Mouse (Mus musculus) cerebellum, adult 9-10 months (tissue): ENCODE results near the gene Car6.

Source experiments
- DNase-seq: peaks from one replicate; pipeline ENCODE4 v3.0.0; 2022

Gene Car6

DNA sequence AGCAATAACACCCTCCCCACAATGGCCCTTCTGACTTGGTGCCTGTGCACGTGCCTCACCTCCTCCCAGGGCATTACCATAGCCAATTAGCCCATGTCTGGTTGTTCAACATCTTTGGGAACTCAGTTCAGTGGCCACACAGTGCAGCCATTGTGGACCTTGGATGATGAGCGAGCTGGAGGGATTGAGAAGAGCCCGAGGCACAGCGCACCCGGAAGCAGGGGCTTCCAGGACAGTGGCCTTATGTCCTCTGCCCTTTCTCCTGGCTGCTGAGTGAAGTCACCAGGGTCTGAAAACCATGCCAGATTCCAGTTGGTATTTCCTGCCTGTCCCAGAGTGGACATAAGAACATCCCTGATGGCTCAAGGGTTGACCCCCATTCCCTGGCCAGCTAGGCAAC lies at the start of gene Car6:
Gene Car6 (minus strand): TSS at position 101 of the 400 bp plus-strand sequence.
- no peak for DNase-seq

DNA sequence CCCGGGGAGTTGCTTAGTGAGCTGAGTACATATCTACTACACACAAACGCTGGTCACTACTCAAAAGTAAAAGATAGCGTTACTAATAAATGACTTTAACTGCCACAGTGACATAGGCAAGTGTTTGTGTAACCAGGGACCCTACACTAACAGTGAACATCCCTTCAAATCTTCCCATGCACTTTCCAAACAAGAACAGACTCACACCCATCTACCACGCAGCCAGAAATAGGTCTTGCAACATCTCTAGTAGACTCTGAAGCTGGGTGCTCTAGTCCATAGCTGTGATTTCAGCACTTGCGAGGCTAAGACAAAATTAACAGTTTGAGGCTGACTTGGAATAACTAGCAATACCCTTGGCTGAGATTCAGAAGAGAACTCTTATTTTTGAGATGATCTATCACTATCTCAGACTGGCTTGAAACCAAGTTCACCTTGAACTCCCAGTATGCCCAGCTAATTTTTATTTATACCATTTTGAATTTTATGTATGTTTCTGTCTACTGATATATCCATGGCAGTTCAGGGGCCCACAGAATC lies 48.7 kb upstream of the Car6 start:
- DNase-seq = no peak

DNA sequence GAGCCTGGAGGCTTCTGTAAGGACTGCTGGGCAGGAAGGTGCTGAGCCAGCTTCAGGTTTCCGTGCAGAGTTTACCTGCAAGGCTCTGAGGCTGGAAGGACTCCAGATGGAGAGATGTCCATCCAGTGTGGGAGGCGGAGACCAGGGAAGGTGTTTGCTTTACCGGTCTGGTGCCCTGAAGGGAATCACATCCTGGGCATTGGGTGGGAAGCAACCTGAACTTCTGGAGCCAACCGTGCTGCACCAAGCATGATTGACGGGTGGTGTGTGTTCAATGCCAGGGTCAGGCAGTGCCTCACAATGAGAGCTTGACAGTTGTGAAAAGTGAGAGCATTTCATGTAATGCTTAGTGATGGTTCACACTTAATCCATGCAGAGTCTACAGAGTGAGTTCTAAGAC lies 47.8 kb upstream of the Car6 start:
- peak; percentile 20 for DNase-seq

DNA sequence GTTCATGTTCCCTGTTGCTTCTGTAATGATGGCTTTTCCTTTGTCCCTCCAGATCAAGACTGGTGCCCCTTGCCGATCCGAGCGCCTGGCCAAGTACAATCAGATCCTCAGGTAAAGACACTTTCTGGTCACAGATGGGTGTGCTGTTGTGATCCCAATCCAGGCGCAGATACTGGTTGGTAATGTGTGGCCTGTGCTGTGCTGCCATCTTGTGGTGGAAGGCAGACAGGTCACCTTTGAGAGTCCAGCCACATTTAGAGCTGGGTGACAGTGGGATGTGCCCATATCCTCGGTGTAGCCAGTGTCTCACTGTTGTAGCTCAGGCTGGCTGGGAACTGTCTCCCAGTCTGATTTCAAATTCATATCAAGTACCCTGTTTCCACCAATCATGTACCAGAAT lies 46.9 kb upstream of the Car6 start:
- peak; percentile 82 for DNase-seq

DNA sequence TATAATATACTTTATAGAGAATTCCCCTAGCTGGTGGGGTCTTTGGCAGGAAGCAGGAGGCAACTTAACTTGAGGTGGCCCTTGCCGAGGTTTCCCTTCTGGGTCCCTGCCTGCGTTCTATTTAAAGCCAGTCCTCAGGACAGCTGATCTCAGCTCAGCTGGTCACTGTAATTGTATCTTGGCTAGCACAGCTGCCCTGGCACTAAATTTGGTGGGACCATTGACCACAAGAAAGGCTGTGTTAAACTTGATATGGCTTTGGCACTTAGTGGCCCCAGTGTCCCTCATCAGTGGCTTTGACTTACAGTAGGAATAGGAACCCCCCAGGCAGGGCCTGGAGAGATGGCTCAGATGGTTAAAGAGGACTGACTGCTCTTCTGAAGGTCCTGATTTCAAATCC lies 44.7 kb upstream of the Car6 start:
- peak; percentile 15 for DNase-seq

DNA sequence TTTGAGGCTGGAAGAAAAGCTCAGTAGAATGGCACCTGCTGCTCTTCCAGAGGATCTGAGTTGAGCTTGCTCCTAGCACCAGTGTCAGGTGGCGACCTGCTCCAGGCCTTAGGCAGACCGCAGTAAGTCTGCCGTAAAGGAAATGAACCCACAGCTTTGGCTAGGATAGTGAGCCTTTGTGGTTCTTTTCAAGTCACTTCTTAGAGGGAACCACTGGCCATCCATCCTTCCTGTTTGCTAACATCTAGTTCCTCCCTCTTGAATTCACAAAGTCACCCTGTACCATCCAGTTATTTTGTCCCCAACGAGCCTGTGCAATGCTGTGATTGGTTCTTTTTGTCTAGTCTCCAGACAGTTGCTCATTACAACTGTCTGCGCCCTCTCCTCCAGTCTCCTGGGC lies 41.6 kb upstream of the Car6 start:
- DNase-seq = no peak

DNA sequence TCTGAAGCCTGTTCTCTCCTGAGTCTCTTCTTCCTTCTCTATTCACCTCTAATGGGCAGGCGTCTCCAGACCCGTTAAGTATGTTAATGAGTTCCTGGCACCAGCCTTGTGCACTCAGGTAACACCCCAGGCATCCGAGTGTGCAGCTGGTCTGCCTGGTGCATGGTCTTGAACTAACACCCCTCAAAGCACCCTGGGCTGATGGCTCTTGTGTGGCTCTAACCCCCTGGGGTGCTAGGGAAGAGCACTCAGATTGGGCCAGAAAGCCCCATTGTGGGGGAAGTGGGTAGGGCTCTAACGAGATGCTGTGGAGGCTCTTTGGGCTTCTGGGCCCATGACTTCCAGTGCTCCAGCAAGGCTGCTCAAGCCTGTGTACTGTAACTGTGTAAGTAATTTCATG lies 40.6 kb upstream of the Car6 start:
- DNase-seq = peak; percentile 25

DNA sequence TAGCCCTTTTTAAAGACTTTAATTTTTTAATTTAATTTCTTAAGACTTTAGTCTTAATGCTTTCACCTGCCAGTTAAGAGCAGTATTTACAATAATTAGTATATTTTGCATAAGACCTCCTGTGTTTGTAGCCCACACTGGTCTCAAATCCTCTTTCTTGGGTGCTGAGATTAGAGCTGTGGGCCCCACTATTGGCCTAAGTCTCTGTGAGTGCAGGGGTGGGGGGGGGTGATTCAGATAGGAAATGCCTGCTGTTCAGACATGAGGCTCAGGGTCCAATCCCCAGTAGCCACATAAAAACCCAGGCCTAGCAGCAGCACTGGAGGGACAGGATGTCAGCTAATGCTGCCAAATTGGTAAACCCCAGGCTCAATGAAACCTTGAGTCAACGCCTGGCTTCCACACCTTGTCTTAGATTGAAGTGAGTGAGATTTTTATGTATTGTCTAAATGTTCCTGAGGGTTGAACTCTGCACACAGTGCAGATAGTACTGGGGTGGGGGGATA lies 39.3 kb upstream of the Car6 start:
- DNase-seq = peak; percentile 34

DNA sequence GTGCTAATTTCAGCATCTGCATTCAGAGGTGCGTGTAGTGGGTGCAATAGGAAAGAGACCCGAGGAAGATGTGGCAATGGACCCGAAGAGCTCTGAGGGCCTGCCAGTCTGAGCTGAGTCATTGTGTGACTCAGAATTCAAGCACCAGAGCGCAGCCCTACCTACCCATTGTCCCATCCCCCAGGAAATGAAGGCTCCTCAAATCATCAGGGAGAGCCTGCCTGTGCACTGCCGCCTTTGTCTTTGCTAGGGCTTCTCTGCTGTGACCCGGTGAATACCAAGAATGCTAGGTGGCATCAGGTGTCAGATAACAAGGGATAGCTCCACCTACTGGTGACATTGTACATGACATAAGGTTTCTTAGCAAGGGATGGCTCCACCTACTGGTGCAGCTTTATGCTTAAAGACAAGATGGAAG lies 38.8 kb upstream of the Car6 start:
- peak; percentile 97 for DNase-seq

DNA sequence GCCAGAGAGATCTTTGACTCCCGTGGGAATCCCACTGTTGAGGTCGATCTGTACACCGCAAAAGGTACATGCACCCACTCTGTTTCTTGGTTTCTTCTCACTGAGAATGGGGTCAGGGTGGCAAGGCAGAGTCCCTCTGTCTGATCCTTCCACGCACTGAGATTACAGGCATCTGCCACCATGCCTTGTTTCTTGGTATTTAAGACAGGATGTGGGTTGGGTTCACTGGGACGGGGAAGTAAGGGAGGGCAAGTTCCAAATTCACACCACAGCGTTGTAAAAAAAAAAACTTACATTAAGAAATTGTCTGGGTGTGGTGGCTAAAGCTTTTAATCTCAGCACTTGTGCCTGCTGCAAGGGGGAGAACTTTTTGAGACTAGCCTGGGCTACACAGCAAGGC lies 38.4 kb upstream of the Car6 start:
- DNase-seq = no peak

DNA sequence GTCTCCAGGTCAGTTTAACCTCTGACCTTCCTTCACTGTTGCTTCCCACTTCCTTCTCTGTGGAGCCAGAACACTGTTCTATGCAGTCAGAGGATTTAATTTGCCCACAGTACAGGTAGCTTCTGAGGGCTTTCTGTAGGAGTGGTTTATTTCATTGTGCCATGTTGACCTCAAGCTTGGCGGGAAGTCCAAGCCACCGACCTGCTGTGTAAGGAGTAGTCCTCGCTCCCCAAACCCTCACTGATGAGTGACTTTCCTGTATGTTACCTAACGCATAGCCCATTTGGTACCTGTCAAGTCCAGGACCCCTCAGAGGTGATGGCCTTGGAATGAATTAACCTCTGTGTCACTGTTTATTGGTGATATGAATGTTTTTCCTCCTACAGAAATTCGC lies 38.0 kb upstream of the Car6 start:
- DNase-seq = peak; percentile 44

DNA sequence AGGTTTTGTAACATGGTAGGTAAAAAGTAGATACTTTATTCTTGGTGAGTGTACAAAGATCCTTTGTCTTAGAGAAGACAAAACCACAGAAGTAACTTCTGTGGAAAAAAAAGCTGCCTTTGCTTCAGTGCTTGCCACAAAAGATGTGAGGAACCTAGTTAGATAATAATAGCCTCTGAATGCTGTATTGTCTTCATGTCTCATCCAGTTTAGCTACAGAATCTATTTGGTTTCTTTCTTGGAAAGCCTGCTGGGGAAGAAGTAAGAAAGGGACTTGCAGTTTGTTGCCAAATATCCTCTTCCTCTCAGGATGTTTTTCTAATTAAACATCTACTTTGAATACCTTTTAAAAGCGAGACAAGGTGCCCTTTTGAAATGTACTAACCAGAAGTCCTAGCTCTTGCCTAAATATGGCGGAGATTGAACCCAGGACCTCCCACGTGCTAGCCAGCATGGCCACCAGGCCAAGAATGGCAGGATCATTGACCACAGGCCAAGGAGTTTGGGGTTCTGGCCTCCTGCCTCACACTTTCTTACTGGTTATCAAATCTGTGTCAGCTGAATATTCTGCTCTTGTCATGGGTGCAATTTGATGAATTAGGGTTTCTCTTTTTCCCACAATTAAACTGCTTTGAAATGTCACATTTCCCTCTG lies 37.4 kb upstream of the Car6 start:
- peak; percentile 68 for DNase-seq

DNA sequence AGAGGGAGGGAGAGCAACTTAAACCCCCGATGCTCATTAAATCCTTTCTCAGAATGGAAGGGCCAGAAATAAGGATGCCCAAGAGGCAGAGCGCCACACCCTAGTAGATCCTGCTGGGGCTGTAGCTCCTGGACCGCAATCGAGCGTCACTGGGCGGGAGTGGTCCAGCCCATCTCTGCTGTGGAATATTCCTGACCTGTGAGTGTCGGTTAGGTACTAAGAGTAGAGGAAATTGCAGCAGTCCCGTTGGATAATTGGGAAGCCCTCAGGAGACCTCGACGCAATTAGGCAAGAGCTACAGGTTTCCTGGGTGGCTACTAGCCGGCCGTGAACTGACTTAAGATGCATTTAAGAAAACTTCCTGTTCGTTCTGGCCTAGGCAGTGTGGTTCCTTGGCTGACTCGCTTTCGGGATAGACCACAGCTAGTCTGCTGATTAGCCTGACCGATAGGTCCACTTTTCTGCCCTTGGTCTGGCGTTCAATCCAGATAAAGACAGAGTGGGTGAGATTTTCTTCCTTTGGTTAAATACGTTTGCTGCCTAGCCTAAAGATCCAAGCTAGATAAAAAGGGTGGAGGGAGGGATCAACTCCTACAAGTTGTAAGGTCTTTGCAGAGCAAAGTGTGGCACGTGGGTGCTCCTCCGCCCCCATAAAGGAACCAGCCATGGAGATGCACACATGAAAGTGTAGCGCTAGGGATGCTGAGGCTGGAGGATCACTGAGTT lies 36.7 kb upstream of the Car6 start:
- DNase-seq = peak; percentile 41

DNA sequence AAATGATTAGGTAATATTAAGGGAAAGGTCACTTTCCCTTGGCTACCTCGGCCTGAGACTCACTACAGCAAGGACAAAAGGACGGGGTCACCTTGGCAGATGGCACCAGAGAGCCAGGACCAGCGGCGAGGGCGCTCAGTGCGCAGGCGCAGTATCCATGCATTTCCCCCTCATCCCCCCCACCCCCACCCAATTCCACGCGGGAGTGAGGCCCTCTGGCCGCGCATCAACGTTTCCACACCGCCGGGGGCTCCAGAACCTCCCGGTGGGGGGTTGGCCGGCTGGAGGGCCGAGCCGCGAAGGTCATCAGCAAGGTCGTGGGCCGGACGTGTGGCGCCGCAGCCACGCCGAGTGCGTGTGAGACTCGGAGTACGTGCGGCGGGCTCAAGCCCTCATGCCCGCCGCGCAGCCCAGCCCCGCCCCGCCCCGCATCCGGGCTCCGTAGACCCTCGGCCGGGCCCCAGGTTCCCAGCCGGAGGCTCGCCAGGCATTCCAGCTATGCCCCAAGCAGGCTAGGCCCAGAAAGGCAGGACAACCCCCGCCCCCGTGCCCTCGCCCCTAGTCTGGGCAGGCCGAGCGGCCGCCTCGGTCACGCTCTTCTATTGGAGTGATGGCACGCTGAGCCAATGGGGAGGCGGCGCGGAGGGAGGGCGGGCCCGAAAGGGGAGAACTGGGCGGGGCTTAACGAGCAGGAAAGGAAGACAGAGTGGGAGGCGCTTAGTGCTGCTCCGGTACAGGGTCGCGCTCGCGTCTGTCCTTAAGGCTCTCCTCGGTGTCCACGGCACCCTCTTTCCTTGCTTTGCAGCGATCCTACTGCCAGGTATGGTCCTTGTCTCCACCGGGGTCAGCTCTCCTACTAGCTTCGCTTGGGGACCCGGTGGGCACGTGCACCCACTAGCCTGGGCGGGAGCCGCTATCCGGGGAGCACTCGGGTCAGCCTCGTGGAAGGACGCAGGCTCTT lies 35.7 kb upstream of the Car6 start, which contains the start of gene Eno1:
Gene Eno1 (plus strand): TSS at position 201 of the 961 bp plus-strand sequence.
- peak; percentile 96 for DNase-seq

DNA sequence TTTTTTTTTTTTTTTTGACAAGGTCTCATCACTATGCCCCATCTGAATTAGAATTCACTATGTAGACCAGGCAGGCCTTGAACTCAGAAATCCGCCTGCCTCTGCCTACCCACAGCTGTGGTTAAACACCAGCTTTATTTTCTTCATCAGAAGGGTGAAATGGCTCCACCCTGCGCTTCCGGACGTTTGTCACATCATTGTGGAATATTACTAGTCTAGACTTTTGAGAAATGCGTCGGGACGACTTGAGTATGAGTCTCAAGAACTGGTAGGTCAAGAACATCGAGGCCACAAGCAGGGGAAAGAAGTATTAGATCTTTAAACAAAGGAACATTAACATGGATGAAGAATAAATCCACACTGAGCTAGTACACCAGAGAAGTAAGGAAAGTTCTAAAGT lies 34.9 kb upstream of the Car6 start:
- no peak for DNase-seq

DNA sequence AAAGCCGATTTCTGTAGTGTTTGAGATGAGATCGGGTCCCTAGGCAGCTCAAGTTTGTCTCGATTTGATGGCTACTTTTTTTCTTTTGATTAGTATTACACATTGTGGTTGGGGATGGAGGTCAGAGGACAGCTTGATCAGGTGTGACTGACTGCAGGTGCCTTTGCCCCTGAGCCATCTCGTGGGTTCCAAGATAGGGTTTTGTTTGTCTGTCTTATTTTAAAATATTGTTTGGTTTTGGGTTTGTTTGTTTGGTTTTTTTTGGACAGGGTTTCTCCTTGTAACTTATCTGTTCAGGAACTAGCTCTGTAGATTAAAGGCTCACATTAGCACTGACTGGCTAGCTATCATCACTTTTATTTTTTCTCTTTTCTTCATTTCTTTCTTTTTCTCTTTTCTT lies 34.5 kb upstream of the Car6 start:
- DNase-seq = peak; percentile 36

DNA sequence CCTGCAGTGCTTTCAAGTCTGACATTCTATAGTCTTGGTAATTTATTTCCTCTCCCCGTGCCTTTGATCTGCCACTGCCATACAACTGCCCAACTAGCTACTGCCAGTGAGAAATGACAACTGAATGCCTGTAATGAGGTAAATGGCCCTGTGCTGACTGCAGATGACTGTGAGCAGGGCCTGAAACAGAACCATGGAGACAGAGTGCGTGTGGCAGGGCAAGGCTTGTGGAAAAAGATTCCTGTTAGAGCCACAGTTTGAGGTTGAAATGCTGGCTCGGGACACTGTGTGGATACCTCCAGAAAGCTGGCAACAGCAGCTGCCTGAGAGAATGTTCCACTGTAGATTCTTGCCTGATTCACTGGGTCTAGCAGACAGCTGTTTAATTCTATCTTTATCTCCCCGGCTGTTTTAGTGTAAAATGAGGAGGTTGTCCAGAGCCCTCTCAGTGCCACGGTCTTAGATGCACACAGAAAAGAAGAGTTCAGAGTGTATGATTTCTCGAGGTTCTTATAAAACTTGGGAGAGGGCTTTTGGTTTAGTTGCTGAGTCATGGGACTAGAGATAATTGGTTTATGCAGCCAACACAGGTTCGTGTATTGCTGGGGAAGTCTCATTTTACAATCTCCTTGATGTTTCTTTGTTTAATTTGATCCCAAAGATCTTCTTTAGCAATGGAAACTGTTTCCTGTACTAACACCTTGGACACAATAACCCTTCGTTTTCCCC lies 33.6 kb upstream of the Car6 start:
- DNase-seq = peak; percentile 31

DNA sequence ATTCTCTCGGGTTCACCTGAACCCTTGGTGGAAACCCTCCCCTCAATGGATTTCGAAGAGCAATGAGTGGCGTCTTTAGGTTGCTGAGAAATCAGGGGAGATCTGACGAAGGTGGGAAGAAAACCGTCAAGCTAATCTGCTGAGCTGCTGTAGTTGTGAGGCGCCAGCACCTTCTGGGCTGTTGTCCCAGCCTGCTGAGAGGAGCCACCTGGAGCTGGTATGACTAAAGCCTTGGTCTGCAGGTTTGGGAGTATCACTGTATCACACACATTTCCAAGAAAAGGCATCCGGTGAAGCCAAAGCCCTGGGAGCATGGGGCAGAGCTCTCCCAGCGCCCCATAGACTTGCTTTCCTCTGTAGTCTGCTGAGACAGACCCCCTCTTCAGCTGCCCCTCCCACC lies 30.7 kb upstream of the Car6 start:
- peak; percentile 82 for DNase-seq

DNA sequence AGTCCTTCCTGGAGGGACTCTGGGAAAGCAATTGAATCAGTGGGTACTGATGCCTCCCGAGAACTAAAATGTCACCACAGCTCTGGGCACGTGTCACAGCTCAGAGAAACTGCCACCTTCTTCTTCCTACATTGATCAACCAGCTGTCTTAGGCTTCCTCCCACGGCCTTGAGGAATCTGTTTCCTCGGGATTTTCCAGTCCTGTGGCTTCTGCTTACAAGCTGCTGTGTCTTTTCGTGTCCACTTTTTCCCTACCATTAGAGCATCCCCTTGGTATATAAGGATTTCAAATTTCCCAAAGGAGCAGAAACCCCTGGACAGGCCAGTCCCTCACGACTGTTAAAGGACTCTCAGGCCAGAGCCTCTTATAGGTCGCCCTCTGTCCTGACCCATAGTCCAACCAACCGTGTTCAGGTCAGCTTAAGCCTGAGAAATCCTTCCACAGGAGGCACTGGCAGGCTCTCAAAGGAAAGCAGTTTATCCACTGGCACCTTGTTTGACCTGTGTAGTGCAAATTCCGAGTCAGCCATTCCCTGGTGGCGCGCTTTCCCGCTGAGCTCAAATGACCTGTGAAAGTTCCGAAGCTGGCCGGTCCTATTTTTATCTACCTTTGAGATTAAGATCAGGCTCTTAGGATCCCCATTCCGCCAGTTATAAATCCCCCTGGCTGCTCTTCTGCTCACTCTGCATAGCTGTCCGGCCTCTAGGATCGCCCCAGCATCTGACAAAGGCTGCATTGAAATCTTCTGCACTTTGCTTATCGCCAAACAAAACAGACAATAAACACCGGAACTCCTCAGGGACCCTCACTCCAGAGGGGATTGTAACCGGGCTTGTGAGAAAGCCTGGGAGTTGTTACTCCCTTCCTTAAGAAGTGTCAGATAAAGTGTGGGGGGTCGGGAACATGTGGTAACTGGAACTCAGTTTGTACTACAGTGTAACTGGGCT lies 29.6 kb upstream of the Car6 start:
- peak; percentile 45 for DNase-seq

DNA sequence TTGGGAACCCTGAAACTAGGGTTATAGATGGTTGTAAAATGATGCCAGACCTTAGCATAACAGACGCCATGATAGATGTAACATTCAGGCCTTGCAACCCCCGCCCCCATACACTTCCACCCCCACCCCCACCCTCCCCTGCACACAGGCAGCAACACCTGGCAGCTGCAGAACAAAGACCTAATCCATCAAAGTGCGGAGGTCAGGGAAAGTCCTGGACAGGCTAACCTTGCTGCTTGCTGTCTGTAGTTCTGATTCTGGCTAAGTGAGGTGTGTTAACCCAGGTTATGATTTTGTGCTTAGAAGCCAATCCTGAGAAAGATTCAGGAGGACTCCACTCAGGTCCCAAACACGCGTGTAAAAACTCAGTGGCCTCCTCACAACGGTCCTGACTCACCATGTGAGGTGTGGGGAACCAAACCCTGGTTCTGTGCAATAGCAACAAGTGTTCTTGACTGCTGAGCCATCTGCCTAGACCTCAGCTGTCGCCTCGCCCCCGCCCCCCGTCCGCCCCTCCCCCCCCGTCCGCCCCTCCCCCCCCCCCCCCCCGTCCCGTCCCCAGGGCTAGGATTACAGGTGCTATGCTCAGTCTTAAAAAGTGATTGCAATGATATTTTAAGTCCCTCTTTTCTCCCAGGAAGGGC lies 28.7 kb upstream of the Car6 start:
- no peak for DNase-seq
